Mouse (Mus musculus): ENCODE results near the gene Raf1. TPM values are rescaled to one million over a fixed set of nuclear protein-coding genes. Genes with fewer than 3 reads are reported as not detected.

Gene Raf1
- total and polyA plus RNA-seq, 3 experiments, result 20.9 to 78.1 (median 53.0) TPM

DNA sequence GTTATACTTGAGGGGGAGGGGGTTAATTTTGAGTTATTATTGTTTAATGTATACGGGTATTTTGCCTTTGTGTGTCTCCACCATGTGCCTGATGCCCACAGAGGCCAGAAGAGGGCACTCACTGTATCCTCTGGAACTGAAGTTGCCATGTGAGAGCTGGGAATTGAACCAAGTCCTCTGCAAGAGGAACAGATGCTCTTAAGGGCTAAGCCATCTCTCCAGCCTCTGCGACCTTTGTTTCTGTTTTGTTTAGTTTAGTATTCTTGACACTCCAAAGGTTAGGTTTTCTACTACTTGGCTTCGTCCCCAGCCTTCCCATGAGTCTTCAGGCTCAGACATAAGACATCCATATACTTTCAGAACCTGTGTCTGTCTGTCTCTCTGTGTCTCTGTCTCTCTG is 92.3 kb downstream of the Raf1 start:
- ATAC-seq (ENCODE audit: extremely low read depth, insufficient number of reproducible peaks, low FRiP score, poor library complexity, severe bottlenecking), result no peak
- TF ChIP-seq GATA2 (IDR thresholded peaks at IDR 0.05; ENCODE audit: borderline replicate concordance, low read depth, low read length), result no peak
- no peak for TF ChIP-seq POLR2AphosphoS5 (IDR thresholded peaks at IDR 0.05; ENCODE audit: insufficient replicate concordance, low read depth, low read length)
- TF ChIP-seq CTCF (IDR thresholded peaks at IDR 0.05; ENCODE audit: low read depth, low read length), result no peak
- TF ChIP-seq TAL1 (conservative IDR thresholded peaks at IDR 0.05; ENCODE audit: low read depth, low read length), result no peak
- no peak for TF ChIP-seq GATA1 (IDR thresholded peaks at IDR 0.05; ENCODE audit: borderline replicate concordance, low read length)

DNA sequence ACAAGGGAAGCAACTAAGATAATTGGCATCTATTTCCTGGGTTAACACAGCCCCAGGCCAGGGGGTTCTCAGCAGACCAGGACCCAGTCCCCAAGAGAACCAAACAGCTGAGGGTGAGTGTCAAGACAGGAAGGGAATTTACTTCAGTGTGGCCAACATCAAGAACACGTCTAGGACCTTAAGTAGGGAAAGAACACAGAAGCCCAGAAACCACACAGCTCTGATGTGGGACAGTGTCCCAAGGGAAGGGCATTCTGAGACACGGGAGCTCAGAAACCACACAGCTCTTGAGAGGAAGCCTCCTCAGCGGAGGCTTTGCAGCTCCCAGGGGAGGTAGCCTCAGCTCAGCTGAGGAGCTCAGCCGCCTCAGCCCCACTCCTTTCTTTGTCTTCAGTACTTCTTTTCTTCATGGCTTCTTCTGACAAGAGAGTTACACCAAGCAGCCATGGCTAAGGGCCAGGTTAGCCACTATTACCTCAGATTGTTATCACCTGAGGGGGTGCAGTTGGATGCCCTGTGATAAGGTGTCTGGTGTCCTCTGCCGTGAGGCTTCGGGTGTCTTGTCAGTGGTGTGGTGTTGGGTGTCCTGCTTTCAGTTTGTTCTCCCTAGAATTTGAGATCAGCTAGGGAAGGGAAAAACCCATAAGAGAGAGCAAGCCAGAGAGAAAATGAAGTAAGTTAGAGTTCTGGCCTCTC is 92.9 kb downstream of the Raf1 start:
- TF ChIP-seq GATA1 (IDR thresholded peaks at IDR 0.05; ENCODE audit: borderline replicate concordance, low read length), result no peak
- TF ChIP-seq CTCF (IDR thresholded peaks at IDR 0.05; ENCODE audit: low read depth, low read length), result no peak
- no peak for TF ChIP-seq POLR2AphosphoS5 (IDR thresholded peaks at IDR 0.05; ENCODE audit: insufficient replicate concordance, low read depth, low read length)
- no peak for TF ChIP-seq GATA2 (IDR thresholded peaks at IDR 0.05; ENCODE audit: borderline replicate concordance, low read depth, low read length)
- no peak for TF ChIP-seq TAL1 (conservative IDR thresholded peaks at IDR 0.05; ENCODE audit: low read depth, low read length)
- Histone ChIP-seq H3K36me3 (replicated peaks) (peaks cover 30% of the 10 kb centered on the region), H3K27me3 (ENCODE audit: insufficient read depth, low read length) (no peaks in the 10 kb centered on the region; the same call in 1 of the 2 replicates), H3K9me3 (replicated peaks) (no peaks in the 10 kb centered on the region), H3K4me1 (ENCODE audit: insufficient read depth, low read depth, low read length) (peaks cover 15% of the 10 kb centered on the region), H3K4me3 (ENCODE audit: low read depth, low read length) (no peak overlapping the region)
- no peak for DNase-seq (ENCODE audit: low spot score)
- no peak for ATAC-seq (ENCODE audit: extremely low read depth, insufficient number of reproducible peaks, low FRiP score, poor library complexity, severe bottlenecking)

More for the DNA sequence above, 92.3 kb downstream of the Raf1 start:
- no peaks in the 10 kb centered on the region for H3K9me3 ChIP-seq (replicated peaks)
- H3K36me3 ChIP-seq (replicated peaks), result peaks cover 24% of the 10 kb centered on the region
- H3K4me3 ChIP-seq (ENCODE audit: low read depth, low read length), result no peak overlapping the region
- peaks cover 15% of the 10 kb centered on the region for H3K4me1 ChIP-seq (ENCODE audit: insufficient read depth, low read depth, low read length)
- no peak for DNase-seq (ENCODE audit: low spot score)
- no peaks in the 10 kb centered on the region; the same call in 1 of the 2 replicates for H3K27me3 ChIP-seq (ENCODE audit: insufficient read depth, low read length)

DNA sequence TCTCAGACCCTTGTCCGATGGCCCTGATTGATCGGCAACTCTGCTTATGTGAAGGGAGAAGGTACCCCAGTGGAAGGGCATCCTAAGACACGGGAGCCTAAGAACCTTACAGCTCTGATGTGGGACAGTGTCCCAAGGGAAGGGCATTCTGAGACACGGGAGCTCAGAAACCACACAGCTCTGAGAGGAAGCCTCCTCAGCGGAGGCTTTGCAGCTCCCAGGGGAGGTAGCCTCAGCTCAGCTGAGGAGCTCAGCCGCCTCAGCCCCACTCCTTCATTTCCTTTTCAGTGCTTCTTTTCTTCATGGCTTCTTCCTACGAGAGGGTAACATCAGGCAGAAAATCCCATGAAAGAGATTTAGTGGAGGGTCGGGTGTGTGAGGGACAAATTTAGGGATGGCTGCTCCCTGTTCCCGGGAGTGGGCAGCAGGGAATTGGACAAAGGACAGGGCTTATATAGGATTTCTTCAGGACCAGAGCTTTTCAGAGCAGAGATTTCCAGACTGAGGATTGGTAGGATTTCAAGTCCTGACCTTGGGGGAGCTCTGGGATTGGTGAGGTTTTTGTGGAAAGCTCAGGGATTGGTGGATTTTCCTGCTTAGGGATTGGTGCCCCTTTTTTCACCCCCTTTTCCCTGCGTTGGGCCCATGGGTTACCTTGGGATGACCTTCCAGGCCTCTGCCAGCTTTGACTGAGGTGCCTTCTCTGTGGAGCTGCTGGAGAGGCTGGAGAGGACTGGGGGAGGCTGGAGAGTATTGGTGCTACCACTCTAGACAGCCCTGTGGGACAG is 93.9 kb downstream of the Raf1 start:
- no peak for ATAC-seq (ENCODE audit: extremely low read depth, insufficient number of reproducible peaks, low FRiP score, poor library complexity, severe bottlenecking)
- no peak overlapping the region for H3K4me3 ChIP-seq (ENCODE audit: low read depth, low read length)
- H3K4me1 ChIP-seq (ENCODE audit: insufficient read depth, low read depth, low read length), result peaks cover 13% of the 10 kb centered on the region

DNA sequence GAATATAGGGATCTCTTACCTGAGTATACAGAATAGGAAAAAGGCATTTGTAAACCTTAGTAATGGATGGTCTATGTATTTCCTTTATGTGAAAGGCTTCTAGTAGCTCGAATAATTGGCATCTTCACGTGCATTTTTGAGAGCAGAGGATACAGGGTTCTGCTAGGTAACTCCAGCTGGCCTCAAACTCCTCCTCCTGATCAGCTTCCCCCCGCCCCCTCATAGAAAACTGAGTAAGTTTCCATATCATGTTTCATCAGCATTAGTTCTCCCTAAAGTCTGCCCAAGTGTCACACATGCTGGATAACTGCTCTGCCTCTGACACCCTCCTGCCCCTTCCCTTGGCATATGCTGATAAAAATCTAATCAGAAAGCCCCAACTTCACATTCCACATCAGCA is 95.6 kb downstream of the Raf1 start:
- ATAC-seq (ENCODE audit: extremely low read depth, insufficient number of reproducible peaks, low FRiP score, poor library complexity, severe bottlenecking) (no peak), DNase-seq (ENCODE audit: low spot score) (no peak)
- H3K4me3 ChIP-seq (ENCODE audit: low read depth, low read length), result no peak overlapping the region
- no peaks in the 10 kb centered on the region for H3K9me3 ChIP-seq (replicated peaks)
- TF ChIP-seq TAL1 (conservative IDR thresholded peaks at IDR 0.05; ENCODE audit: low read depth, low read length) (no peak), GATA1 (IDR thresholded peaks at IDR 0.05; ENCODE audit: borderline replicate concordance, low read length) (no peak), GATA2 (IDR thresholded peaks at IDR 0.05; ENCODE audit: borderline replicate concordance, low read depth, low read length) (no peak), POLR2AphosphoS5 (IDR thresholded peaks at IDR 0.05; ENCODE audit: insufficient replicate concordance, low read depth, low read length) (no peak), CTCF (IDR thresholded peaks at IDR 0.05; ENCODE audit: low read depth, low read length) (no peak)
- H3K4me1 ChIP-seq (ENCODE audit: insufficient read depth, low read depth, low read length), result peaks cover 13% of the 10 kb centered on the region
- H3K36me3 ChIP-seq (replicated peaks), result peaks cover 57% of the 10 kb centered on the region
- H3K27me3 ChIP-seq (ENCODE audit: insufficient read depth, low read length), result no peaks in the 10 kb centered on the region

More for the DNA sequence above, 93.9 kb downstream of the Raf1 start:
- TF ChIP-seq POLR2AphosphoS5 (IDR thresholded peaks at IDR 0.05; ENCODE audit: insufficient replicate concordance, low read depth, low read length) (no peak), CTCF (IDR thresholded peaks at IDR 0.05; ENCODE audit: low read depth, low read length) (no peak), TAL1 (conservative IDR thresholded peaks at IDR 0.05; ENCODE audit: low read depth, low read length) (no peak), GATA1 (IDR thresholded peaks at IDR 0.05; ENCODE audit: borderline replicate concordance, low read length) (no peak), GATA2 (IDR thresholded peaks at IDR 0.05; ENCODE audit: borderline replicate concordance, low read depth, low read length) (no peak)
- H3K27me3 ChIP-seq (ENCODE audit: insufficient read depth, low read length), result no peaks in the 10 kb centered on the region
- DNase-seq (ENCODE audit: low spot score), result no peak
- no peaks in the 10 kb centered on the region for H3K9me3 ChIP-seq (replicated peaks)
- peaks cover 40% of the 10 kb centered on the region for H3K36me3 ChIP-seq (replicated peaks)

DNA sequence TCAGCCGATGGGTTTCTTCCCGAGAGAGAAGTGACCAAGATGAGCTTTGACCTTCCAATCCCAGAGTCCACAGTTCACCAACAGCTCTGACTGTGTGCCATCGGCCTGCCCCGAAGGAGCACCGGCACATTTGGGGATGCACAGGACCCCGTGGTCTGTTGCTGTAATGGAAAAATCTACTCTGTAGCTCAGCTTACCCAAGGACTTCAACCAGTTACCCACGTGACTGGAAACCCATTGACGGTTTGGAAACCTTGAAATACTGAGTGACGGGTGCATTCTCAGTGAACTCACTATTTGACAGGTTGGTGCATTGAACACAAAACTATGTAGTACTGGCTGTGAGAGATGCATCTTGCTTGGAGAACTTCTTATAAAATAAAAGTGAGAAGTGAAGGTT is 98.5 kb downstream of the Raf1 start:
- no peak overlapping the region for H3K4me3 ChIP-seq (ENCODE audit: low read depth, low read length)
- H3K4me1 ChIP-seq (ENCODE audit: insufficient read depth, low read depth, low read length), result no peaks in the 10 kb centered on the region
- TF ChIP-seq POLR2AphosphoS5 (IDR thresholded peaks at IDR 0.05; ENCODE audit: insufficient replicate concordance, low read depth, low read length) (no peak), GATA2 (IDR thresholded peaks at IDR 0.05; ENCODE audit: borderline replicate concordance, low read depth, low read length) (no peak), GATA1 (IDR thresholded peaks at IDR 0.05; ENCODE audit: borderline replicate concordance, low read length) (no peak), CTCF (IDR thresholded peaks at IDR 0.05; ENCODE audit: low read depth, low read length) (no peak), TAL1 (conservative IDR thresholded peaks at IDR 0.05; ENCODE audit: low read depth, low read length) (no peak)
- DNase-seq (ENCODE audit: low spot score), result no peak
- no peaks in the 10 kb centered on the region for H3K27me3 ChIP-seq (ENCODE audit: insufficient read depth, low read length)
- no peak for ATAC-seq (ENCODE audit: extremely low read depth, insufficient number of reproducible peaks, low FRiP score, poor library complexity, severe bottlenecking)
- peaks cover 80% of the 10 kb centered on the region for H3K36me3 ChIP-seq (replicated peaks)
- no peaks in the 10 kb centered on the region for H3K9me3 ChIP-seq (replicated peaks)

DNA sequence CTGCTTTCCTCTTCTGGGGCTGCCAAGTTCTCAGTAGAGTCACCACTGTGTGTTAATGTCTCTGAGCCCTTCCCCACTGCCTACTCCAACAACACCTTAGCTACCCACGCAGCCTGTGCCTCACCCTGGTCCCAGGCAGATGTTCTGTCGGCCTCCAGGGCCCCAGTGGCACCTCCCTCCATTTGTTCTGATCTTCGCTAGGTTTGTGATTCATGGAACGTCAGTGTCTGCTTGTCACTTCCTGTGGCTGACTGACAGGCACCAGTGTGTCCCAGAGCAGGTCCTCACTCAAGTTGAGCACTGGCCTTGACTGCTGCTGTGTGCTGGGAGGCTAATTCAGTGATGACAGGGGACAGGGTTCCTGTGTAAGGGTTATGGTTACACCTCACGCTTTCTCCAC is 99.0 kb downstream of the Raf1 start:
- Histone ChIP-seq H3K9me3 (replicated peaks) (no peaks in the 10 kb centered on the region), H3K4me3 (ENCODE audit: low read depth, low read length) (no peak overlapping the region), H3K4me1 (ENCODE audit: insufficient read depth, low read depth, low read length) (no peaks in the 10 kb centered on the region), H3K36me3 (replicated peaks) (peaks cover 84% of the 10 kb centered on the region), H3K27me3 (ENCODE audit: insufficient read depth, low read length) (no peaks in the 10 kb centered on the region)
- DNase-seq (ENCODE audit: low spot score) (no peak), ATAC-seq (ENCODE audit: extremely low read depth, insufficient number of reproducible peaks, low FRiP score, poor library complexity, severe bottlenecking) (no peak)
- no peak for TF ChIP-seq CTCF (IDR thresholded peaks at IDR 0.05; ENCODE audit: low read depth, low read length)
- no peak for TF ChIP-seq POLR2AphosphoS5 (IDR thresholded peaks at IDR 0.05; ENCODE audit: insufficient replicate concordance, low read depth, low read length)
- TF ChIP-seq TAL1 (conservative IDR thresholded peaks at IDR 0.05; ENCODE audit: low read depth, low read length), result no peak
- TF ChIP-seq GATA1 (IDR thresholded peaks at IDR 0.05; ENCODE audit: borderline replicate concordance, low read length), result no peak
- TF ChIP-seq GATA2 (IDR thresholded peaks at IDR 0.05; ENCODE audit: borderline replicate concordance, low read depth, low read length), result no peak
